Mouse (Mus musculus) forebrain, embryonic 14.5 days (tissue): ENCODE measurements at regions not wholly inside any gene's neighbourhood (a gene's known extent, or its start where the extent isn't known, plus 50 kb on each side); places are given as distances from the start of the nearest gene placed in this dataset.
A peak's percentile ranks its signal among the peaks of the same experiment; 100 is the strongest.

Source experiments
- ATAC-seq: fragments of 200-750 bp; cut with Nextera tagmentation; 2 replicates; pipeline ENCODE4 v1.8.0; 2017; ENCODE audit warnings: mild to moderate bottlenecking, moderate library complexity
- DNase-seq: peaks from one replicate; pipeline ENCODE4 v3.0.0-alpha.2; 2015; ENCODE audit warnings: low spot score
- H3K27ac ChIP-seq: fragments of 300-500 bp; sonication (generic); 2 replicates; pipeline ENCODE4 v1.5.1; 2014; ENCODE audit warnings: low read depth, mild to moderate bottlenecking, control low read depth, low read length, moderate library complexity
- H3K27me3 ChIP-seq: fragments of 300-500 bp; sonication (generic); replicated peaks from 2 replicates; pipeline ENCODE4 v1.6.1; 2014; ENCODE audit warnings: low read length, control low read depth, mixed read lengths; ENCODE audit not compliant: control insufficient read depth, insufficient read depth
- H3K36me3 ChIP-seq: fragments of 300-500 bp; sonication (generic); 2 replicates; pipeline ENCODE4 v1.6.1; 2014; ENCODE audit warnings: low read length, control low read depth; ENCODE audit not compliant: control insufficient read depth, insufficient read depth
- H3K4me1 ChIP-seq: fragments of 300-500 bp; sonication (generic); 2 replicates; pipeline ENCODE4 v1.6.1; 2014; ENCODE audit warnings: antibody characterized with exemption, low read length, control low read depth; ENCODE audit not compliant: control insufficient read depth, insufficient read depth
- H3K4me2 ChIP-seq: fragments of 300-500 bp; sonication (generic); 2 replicates; pipeline ENCODE4 v1.6.1; 2014; ENCODE audit warnings: mild to moderate bottlenecking, control low read depth, low read length
- H3K4me3 ChIP-seq: fragments of 300-500 bp; sonication (generic); 2 replicates; pipeline ENCODE4 v1.5.1; 2014; ENCODE audit warnings: low read depth, low read length, control low read depth
- H3K9ac ChIP-seq: fragments of 300-500 bp; sonication (generic); 2 replicates; pipeline ENCODE4 v1.6.1; 2014; ENCODE audit warnings: mild to moderate bottlenecking, low read length, control low read depth, moderate library complexity
- H3K9me3 ChIP-seq: fragments of 300-500 bp; sonication (generic); replicated peaks from 2 replicates; pipeline ENCODE4 v1.6.1; 2016; ENCODE audit warnings: low read length, control low read depth, mixed read lengths; ENCODE audit not compliant: control insufficient read depth
- WGBS: fragments of 180-500 bp; shearing (Covaris S2); extraction: QIAGEN DNeasy Blood & Tissue Kit; methylation state at CpG from one replicate; pipeline ENCODE4 v1.1.7; 2014; 5-methylcytosine and 5-hydroxymethylcytosine counted together

DNA sequence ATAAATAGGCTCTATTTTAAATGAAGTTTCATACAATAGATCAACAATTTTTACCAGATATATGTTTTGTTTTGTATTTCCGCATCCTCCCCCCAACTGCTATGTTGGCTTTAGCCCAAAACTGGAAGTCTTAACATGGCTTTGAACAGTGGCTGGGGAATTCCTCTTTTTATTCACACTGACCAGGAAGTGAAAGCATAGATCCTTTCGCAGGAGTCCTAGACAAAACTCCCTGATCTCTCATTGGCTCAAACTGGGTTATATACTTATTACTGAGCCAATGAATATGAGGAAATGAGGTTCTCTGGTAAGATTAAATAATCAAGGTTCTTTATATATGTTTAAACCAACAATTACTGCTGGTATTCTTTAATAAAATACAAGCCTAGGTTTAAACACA lies 218.8 kb downstream of the Ttll7 start:
- no peak for DNase-seq
- Histone ChIP-seq H3K27me3 (no peaks in the 10 kb centered on the region), H3K9ac (no peak overlapping the region), H3K27ac (no peak overlapping the region), H3K4me3 (no peak overlapping the region), H3K36me3 (no peaks in the 10 kb centered on the region), H3K4me1 (no peaks in the 10 kb centered on the region), H3K4me2 (no peak overlapping the region), H3K9me3 (no peaks in the 10 kb centered on the region)
- WGBS = 95% methylated on average over 2 of the region's 2 CpGs
- no peak for ATAC-seq

DNA sequence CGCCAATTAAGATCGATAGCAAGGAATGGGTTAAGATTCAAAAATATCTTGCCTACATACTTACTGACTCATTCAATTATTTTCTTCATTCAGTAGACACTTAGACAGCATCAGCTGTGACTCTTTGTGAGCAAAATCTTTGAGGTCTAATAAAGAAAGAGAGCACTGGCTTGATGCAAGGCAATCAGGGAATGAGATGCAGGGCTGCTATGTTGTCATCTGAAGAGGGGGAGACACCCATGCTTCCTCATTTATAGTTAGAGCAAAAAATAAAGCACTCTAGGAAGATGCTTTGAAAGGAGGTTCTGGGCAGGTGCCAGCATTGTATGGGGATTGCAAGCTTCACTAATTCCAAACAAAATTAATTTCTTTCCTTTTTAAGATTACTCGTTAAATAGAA lies 228.0 kb downstream of the Ttll7 start:
- no peaks in the 10 kb centered on the region for H3K36me3 ChIP-seq
- ATAC-seq (peak; percentile 16), DNase-seq (peak; percentile 64)
- no peak overlapping the region for H3K4me2 ChIP-seq
- H3K4me1 ChIP-seq = peaks cover 24% of the 10 kb centered on the region; the same call in 1 of the 2 replicates
- no peak overlapping the region for H3K4me3 ChIP-seq
- H3K9ac ChIP-seq = no peak overlapping the region
- no peak overlapping the region for H3K27ac ChIP-seq
- WGBS = 34% methylated on average over 3 of the region's 3 CpGs
- H3K27me3 ChIP-seq = no peaks in the 10 kb centered on the region
- H3K9me3 ChIP-seq = no peaks in the 10 kb centered on the region

GRCm38 (mm10) chr3:147080768-147081448 lies 228.7 kb downstream of the Ttll7 start:
- Histone ChIP-seq H3K27me3 (no peaks in the 10 kb centered on the region), H3K4me3 (no peak overlapping the region), H3K4me1 (peaks cover 24% of the 10 kb centered on the region; the same call in 1 of the 2 replicates), H3K27ac (no peak overlapping the region), H3K4me2 (no peak overlapping the region), H3K9me3 (no peaks in the 10 kb centered on the region), H3K9ac (no peak overlapping the region), H3K36me3 (no peaks in the 10 kb centered on the region)
- ATAC-seq = no peak
- WGBS = 53% methylated on average over 4 of the region's 4 CpGs
- DNase-seq = no peak

GRCm38 (mm10) chr3:147081763-147082162 lies 229.6 kb downstream of the Ttll7 start:
- no peak for DNase-seq
- no peak overlapping the region for H3K4me2 ChIP-seq

GRCm38 (mm10) chr3:147082255-147082943 lies 230.2 kb downstream of the Ttll7 start:
- Histone ChIP-seq H3K9me3 (no peaks in the 10 kb centered on the region), H3K27me3 (no peaks in the 10 kb centered on the region), H3K4me3 (no peak overlapping the region), H3K27ac (no peak overlapping the region), H3K4me1 (peaks cover 24% of the 10 kb centered on the region; the same call in 1 of the 2 replicates), H3K36me3 (no peaks in the 10 kb centered on the region), H3K4me2 (0 out of 2 replicates have a peak overlapping the region, but pooled peaks have one; percentile 33), H3K9ac (no peak overlapping the region)
- 6% methylated on average over 7 of the region's 7 CpGs for WGBS
- DNase-seq (peak; percentile 38), ATAC-seq (0 out of 2 replicates have a peak, but pooled peaks have one; percentile 33)

More at GRCm38 (mm10) chr3:147081763-147082162, 229.6 kb downstream of the Ttll7 start:
- 43% methylated on average over 9 of the region's 9 CpGs for WGBS
- no peaks in the 10 kb centered on the region for H3K9me3 ChIP-seq
- H3K27ac ChIP-seq = no peak overlapping the region
- peaks cover 24% of the 10 kb centered on the region; the same call in 1 of the 2 replicates for H3K4me1 ChIP-seq
- no peak overlapping the region for H3K9ac ChIP-seq
- H3K36me3 ChIP-seq = no peaks in the 10 kb centered on the region
- H3K4me3 ChIP-seq = no peak overlapping the region
- H3K27me3 ChIP-seq = no peaks in the 10 kb centered on the region
- ATAC-seq = no peak

DNA sequence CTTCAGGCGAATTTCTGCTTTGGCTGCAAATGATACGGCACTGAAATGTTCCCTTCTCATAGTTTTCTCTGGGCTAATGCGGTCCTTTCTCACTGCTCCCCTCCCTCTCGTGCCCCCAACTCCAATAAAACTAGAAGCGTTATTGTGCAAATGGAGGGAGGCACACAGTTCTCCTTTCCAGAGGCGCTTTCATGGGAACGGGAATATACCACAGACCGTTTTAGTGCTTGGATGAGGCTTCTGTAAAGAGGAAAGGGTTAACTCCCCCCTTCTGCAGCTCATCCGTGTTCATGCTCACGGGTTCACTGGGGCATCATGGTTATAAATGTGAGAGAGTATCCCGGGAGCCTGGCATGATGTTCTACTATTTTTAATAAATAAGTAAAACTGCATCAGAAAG lies 231.2 kb downstream of the Ttll7 start:
- ATAC-seq (0 out of 2 replicates have a peak, but pooled peaks have one; percentile 22), DNase-seq (peak; percentile 45)
- Histone ChIP-seq H3K27me3 (no peaks in the 10 kb centered on the region), H3K9ac (peak overlapping the region; percentile 22; the same call in 1 of the 2 replicates), H3K27ac (no peak overlapping the region; the same call in 1 of the 2 replicates), H3K9me3 (no peaks in the 10 kb centered on the region), H3K4me1 (peaks cover 24% of the 10 kb centered on the region; the same call in 1 of the 2 replicates), H3K4me2 (peak overlapping the region; percentile 33), H3K36me3 (no peaks in the 10 kb centered on the region), H3K4me3 (no peak overlapping the region; the same call in 1 of the 2 replicates)
- WGBS = 5% methylated on average over 11 of the region's 11 CpGs

DNA sequence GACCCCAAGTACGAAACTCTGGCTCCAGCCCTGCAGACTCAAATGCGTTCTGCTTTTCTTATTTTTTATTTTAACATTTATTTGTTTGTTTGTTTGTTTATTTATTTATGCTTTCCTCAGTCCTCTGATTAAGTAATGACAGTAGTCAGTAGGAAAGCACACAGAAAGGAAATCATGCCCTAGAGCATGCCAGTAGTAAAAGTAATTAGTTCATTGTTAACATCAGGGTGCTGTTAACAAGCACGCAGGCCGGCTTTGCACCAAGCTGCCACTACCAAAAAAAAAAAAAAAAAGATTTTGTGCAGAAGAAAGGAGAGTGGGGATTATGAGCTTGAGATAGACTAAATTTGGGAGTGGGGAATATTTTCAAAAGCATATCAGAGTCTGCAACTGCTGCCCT lies 231.7 kb downstream of the Ttll7 start:
- DNase-seq = no peak
- H3K9ac ChIP-seq = no peak overlapping the region
- H3K27ac ChIP-seq = no peak overlapping the region
- no peak overlapping the region for H3K4me3 ChIP-seq
- H3K4me2 ChIP-seq = peak overlapping the region; percentile 33
- no peaks in the 10 kb centered on the region for H3K36me3 ChIP-seq
- no peak for ATAC-seq
- H3K4me1 ChIP-seq = peaks cover 24% of the 10 kb centered on the region; the same call in 1 of the 2 replicates
- H3K27me3 ChIP-seq = no peaks in the 10 kb centered on the region
- WGBS = 22% methylated on average over 4 of the region's 4 CpGs
- no peaks in the 10 kb centered on the region for H3K9me3 ChIP-seq

DNA sequence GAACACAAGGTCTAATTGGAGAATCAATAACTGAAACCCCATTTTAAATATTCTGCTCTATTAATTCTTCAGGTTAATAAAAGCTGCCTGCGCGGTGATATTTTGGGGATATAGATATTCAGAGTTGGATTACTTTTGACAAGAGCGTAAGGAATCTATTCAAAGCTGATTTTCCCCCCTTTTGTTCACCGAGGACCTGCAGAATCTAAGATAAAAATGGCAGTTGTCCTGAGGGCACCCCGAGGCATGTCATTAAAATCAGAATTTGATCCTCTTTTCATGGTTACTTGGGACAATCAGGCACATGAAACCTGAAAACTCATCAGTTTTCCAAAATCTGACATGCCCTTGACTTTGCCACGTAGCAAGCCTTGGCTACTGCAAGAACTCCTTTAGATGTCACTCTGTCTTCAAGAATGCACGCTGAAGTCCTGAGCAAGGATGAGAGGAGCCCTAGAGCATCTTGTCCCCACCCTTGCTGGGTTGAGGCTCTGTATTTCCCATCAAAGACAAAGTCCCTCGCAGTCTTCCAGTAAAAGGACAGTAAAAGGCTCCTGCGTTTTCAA lies 232.5 kb downstream of the Ttll7 start:
- ATAC-seq (no peak), DNase-seq (peak; percentile 34)
- H3K36me3 ChIP-seq = no peaks in the 10 kb centered on the region
- H3K4me2 ChIP-seq = no peak overlapping the region
- 21% methylated on average over 9 of the region's 9 CpGs for WGBS
- peaks cover 24% of the 10 kb centered on the region; the same call in 1 of the 2 replicates for H3K4me1 ChIP-seq
- H3K9me3 ChIP-seq = no peaks in the 10 kb centered on the region
- no peak overlapping the region for H3K27ac ChIP-seq
- H3K9ac ChIP-seq = no peak overlapping the region
- H3K4me3 ChIP-seq = no peak overlapping the region
- no peaks in the 10 kb centered on the region for H3K27me3 ChIP-seq
